Mouse (Mus musculus): ENCODE data around the gene Pglyrp3. TPM values are rescaled to one million over a fixed set of nuclear protein-coding genes. Genes with fewer than 3 reads are reported as not detected.
"Not testable (repeated sequence)": the region's sequence is repeated elsewhere in the genome, so short reads cannot be mapped to it uniquely, and the experiment has no call there.

Gene Pglyrp3
- polyA plus RNA-seq (2015; fragmentation: Nextera tagmentation; extraction: Ambion mirVana), result not detected in 2 replicates

DNA sequence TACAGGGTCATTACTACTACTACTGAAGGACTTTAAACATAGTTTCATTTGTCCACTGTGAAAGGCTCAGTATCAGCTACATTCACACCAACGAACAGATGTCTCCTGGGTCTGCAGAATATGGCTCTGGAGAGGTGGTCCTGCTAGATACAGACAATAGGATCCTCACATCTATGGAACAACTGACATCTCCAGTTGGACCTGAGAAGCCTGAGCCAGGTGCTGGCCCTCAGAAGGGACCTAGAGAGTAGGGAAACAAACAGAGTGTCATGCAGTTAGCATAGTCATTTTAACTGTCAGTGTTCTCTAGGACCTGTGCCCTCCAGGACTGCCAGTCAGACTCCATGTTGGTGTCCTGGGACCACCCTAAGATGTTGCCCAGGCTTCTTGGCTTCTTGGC lies at the start of gene Pglyrp3:
Gene Pglyrp3, plus strand, starts transcription at position 301 of the 400 bp plus-strand sequence.
- Histone ChIP-seq H3K4me3 (no peak within 1 kb of the TSS), H3K9me3 (no peaks in the 10 kb centered on the region), H3K36me3 (no peaks in the 10 kb centered on the region), H3K27me3 (no peaks in the 10 kb centered on the region), H3K4me1 (replicated peaks) (no peaks in the 10 kb centered on the region), H3K27ac (replicated peaks) (no peak within 1 kb of the TSS), H3K9ac (no peak within 1 kb of the TSS), H3K4me2 (no peak within 1 kb of the TSS)
- 97% methylated on average over 1 of the region's 1 CpGs for WGBS
- no peak for ATAC-seq (ENCODE audit: low FRiP score, low read depth)

DNA sequence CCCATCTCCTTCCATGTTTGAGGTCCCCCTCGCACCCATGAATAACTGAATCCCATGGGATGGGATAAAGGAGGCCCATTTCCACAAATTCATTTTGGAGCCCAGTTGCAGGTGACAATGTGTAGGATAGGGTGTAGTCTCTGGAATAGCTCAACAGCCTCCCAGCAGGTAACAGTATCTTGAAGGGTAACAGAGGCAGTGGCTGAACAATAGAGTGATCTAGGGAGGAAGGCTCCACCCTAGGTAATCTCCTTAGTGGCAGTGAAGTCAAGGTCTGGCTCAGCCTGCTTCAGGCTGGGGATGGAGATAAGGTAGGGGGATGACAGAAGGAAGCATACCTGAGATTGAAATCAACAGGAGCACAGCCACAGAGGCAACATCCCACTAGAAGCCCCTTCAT lies 3.4 kb upstream of the Pglyrp3 start:
- Histone ChIP-seq H3K4me1 (replicated peaks) (no peaks in the 10 kb centered on the region), H3K4me2 (no peak overlapping the region), H3K27ac (replicated peaks) (no peak overlapping the region), H3K27me3 (no peaks in the 10 kb centered on the region), H3K9ac (no peak overlapping the region), H3K4me3 (no peak overlapping the region), H3K36me3 (no peaks in the 10 kb centered on the region), H3K9me3 (no peaks in the 10 kb centered on the region)
- WGBS, result 91% methylated on average over 1 of the region's 1 CpGs
- no peak for ATAC-seq (ENCODE audit: low FRiP score, low read depth)

DNA sequence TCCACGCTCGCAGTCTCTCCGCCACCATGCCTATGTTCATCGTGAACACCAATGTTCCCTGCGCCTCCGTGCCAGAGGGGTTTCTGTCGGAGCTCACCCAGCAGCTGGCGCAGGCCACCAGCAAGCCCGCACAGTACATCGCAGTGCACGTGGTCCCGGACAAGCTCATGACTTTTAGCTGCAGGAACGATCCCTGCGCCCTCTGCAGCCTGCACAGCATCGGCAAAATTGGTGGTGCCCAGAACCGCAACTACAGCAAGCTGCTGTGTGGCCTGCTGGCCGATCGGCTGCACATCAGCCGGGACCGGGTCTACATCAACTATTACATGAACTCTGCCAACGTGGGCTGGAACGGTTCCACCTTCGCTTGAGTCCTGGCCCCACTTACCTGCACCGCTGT lies 10.2 kb downstream of the Pglyrp3 start:
- not testable (repeated sequence) for H3K9me3 ChIP-seq; H3K9ac ChIP-seq; H3K27me3 ChIP-seq; H3K4me1 ChIP-seq (replicated peaks); H3K36me3 ChIP-seq; H3K27ac ChIP-seq (replicated peaks); ATAC-seq (ENCODE audit: low FRiP score, low read depth)
- Histone ChIP-seq H3K4me3 (peak overlapping the region; percentile 11; the same call in 1 of the 2 replicates), H3K4me2 (peak overlapping the region; percentile 40)
- WGBS, result 56% methylated on average over 24 of the region's 24 CpGs

DNA sequence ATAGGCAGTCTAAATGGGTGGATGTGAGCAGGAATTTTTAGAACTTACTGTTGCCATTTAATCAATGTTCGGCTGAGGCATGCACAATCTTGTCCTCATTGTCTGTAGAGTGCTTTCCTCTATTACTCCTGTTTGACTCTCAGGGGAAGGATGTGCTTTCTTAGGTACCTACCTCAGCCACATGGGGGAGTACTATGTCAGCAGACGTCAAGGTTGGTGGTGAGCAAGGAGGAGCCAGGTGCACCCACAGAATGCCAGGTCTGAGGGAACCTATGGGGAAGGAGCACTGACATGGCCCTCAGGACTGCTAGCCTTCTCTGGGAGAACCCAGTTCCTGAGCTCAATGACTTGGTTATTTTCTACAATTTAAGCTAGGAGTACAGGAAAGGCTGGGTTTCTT lies 18.8 kb downstream of the Pglyrp3 start:
- Histone ChIP-seq H3K27ac (replicated peaks) (no peak overlapping the region), H3K27me3 (no peaks in the 10 kb centered on the region), H3K4me3 (no peak overlapping the region), H3K9ac (no peak overlapping the region), H3K4me2 (no peak overlapping the region), H3K4me1 (replicated peaks) (no peaks in the 10 kb centered on the region), H3K9me3 (no peaks in the 10 kb centered on the region), H3K36me3 (no peaks in the 10 kb centered on the region)
- WGBS, result 50% methylated on average over 2 of the region's 2 CpGs
- no peak for ATAC-seq (ENCODE audit: low FRiP score, low read depth)

DNA sequence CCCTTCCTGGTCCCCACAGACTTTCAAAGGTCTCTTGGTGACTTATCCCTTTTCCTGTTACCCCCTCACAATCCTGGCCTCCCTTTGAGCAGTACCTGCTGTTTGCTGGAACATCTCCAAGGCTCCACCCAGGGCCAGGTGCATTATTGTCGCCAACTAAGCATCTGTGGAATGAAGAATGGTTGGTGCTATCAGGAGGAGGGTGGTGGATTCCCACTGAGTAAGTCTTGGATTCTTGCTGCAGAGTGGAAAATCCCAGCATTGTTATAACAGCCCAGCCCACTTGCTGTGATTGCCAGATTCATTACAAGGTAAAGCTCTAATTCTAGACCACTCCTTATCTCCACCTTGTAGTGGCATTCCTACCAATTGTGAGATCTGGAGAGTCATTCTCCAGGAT lies 19.5 kb downstream of the Pglyrp3 start:
- ATAC-seq (ENCODE audit: low FRiP score, low read depth), result no peak
- no peak overlapping the region for H3K9ac ChIP-seq
- WGBS, result 42% methylated on average over 1 of the region's 1 CpGs
- no peaks in the 10 kb centered on the region for H3K36me3 ChIP-seq
- H3K27ac ChIP-seq (replicated peaks), result no peak overlapping the region
- no peak overlapping the region for H3K4me3 ChIP-seq
- no peaks in the 10 kb centered on the region for H3K4me1 ChIP-seq (replicated peaks)
- no peak overlapping the region for H3K4me2 ChIP-seq
- no peaks in the 10 kb centered on the region for H3K9me3 ChIP-seq
- H3K27me3 ChIP-seq, result no peaks in the 10 kb centered on the region

DNA sequence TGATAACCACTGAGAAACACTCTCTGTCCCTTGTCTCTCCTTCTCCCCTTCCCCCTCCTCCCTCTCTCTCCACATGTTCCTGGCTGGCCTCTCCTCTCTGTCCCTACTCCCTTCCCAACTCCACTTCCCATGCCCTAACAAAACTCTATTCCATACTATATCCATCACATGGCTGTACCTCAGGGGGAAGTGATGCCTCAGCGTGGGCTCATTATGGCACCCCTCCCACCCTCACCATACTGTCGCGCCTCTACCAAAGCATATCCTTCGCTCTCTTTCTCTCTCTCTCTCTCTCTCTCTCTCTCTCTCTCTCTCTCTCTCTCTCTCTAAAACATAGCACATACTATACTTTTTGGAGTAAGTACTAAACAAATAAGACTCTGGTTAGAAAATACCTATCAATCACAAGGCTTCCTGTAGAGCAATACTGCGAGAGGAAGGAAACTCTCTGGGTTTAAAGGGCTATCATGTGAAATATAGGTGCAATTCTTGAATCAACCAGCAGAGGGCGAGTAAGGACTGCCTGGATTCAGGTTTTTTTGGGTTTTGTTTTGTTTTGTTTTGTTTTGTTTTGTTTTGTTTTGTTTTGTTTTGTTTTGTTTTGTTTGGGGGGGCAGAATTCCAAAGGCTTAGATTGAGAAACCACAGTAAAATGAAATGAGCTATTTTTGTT lies 36.1 kb downstream of the Pglyrp3 start:
- Histone ChIP-seq H3K4me3 (no peak overlapping the region), H3K27ac (replicated peaks) (no peak overlapping the region), H3K4me2 (no peak overlapping the region), H3K36me3 (no peaks in the 10 kb centered on the region), H3K9ac (no peak overlapping the region), H3K9me3 (no peaks in the 10 kb centered on the region), H3K4me1 (replicated peaks) (no peaks in the 10 kb centered on the region), H3K27me3 (no peaks in the 10 kb centered on the region)
- WGBS, result 53% methylated on average over 6 of the region's 6 CpGs
- ATAC-seq (ENCODE audit: low FRiP score, low read depth), result 0 out of 2 replicates have a peak, but pooled peaks have one; percentile 42

DNA sequence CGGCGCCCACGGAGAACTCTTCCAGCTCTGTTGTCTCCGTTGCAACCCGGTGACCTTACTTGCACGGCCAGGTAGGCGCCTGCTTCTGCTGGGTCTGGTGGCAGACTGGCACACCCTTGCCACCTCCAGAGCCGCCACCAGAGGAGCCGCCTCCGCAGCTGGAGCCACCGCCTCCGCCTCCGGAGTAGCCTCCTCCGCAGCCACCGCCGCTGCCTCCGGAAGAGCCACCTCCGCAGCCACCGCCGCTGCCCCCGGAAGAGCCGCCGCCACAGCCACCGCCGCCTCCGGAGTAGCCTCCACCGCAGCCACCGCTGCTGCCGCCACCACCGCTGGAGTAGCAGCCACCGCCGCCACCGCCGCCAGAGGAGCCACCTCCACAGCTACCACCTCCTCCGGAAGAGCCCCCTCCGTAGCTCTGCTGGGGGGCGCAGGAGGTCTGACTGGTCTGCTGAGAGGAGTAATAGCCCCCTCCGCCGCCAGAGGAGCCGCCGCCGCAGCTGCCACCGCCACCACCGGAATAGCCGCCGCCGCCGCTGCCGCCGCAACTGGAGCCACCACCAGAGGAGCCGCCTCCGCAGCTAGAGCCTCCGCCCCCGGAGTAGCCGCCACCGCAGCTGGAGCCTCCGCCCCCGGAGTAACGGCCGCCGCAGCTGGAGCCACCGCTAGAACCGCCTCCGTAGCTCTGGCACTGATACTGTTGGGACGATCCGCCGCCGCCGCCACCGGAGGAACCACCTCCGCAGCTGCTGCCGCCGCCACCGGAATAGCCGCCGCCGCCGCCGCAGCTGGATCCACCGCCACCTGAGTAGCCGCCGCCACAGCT lies 66.3 kb downstream of the Pglyrp3 start:
- WGBS, result under 1% methylated on average over 79 of the region's 82 CpGs
- peak overlapping the region; percentile 96 for H3K27ac ChIP-seq (replicated peaks)
- H3K4me3 ChIP-seq, result peak overlapping the region; percentile 83
- peak; percentile 91 for ATAC-seq (ENCODE audit: low FRiP score, low read depth)
- H3K9ac ChIP-seq, result peak overlapping the region; percentile 92
- H3K27me3 ChIP-seq, result peaks cover 18% of the 10 kb centered on the region
- peak overlapping the region; percentile 74 for H3K4me2 ChIP-seq
- H3K9me3 ChIP-seq, result no peaks in the 10 kb centered on the region
- H3K4me1 ChIP-seq (replicated peaks), result peaks cover 20% of the 10 kb centered on the region
- H3K36me3 ChIP-seq, result no peaks in the 10 kb centered on the region

Small RNA genes within 50 kb of the gene (microRNA-seq; reads per million reads assigned to microRNA genes)
- gene Gm23697, result not detected
- not detected for gene Gm25145

Other genes with a start within 250 kb of the Pglyrp3 start
- 8.7 and 12.1 TPM in 2 replicates for gene Lor, start 68.6 kb downstream of the Pglyrp3 start, polyA plus RNA-seq (2015; fragmentation: Nextera tagmentation; extraction: Ambion mirVana)
- not detected in 2 replicates for gene Prr9, start 109.4 kb downstream of the Pglyrp3 start, polyA plus RNA-seq (2015; fragmentation: Nextera tagmentation; extraction: Ambion mirVana)
- gene Lelp1, start 128.2 kb downstream of the Pglyrp3 start, polyA plus RNA-seq (2015; fragmentation: Nextera tagmentation; extraction: Ambion mirVana), result not detected in 2 replicates
- not detected in 2 replicates for gene Sprr2a1, start 201.2 kb downstream of the Pglyrp3 start, polyA plus RNA-seq (2015; fragmentation: Nextera tagmentation; extraction: Ambion mirVana)
- 0.29 TPM in 1 of 2 replicates, not detected in the other for gene Sprr2a2, start 201.3 kb downstream of the Pglyrp3 start, polyA plus RNA-seq (2015; fragmentation: Nextera tagmentation; extraction: Ambion mirVana)